Mouse (Mus musculus) heart, adult 2 months (tissue): ENCODE results near the gene Zfp109.
A peak's percentile ranks its signal among the peaks of the same experiment; 100 is the strongest.

ENCODE experiments used
- CTCF ChIP-seq: fragments of 200-600 bp; IDR thresholded peaks from 2 replicates; pipeline ENCODE4 v1.8.1; 2022; ENCODE audit warnings: antibody characterized with exemption, mild to moderate bottlenecking, moderate library complexity
- POLR2A ChIP-seq: fragments of 200-500 bp; IDR thresholded peaks from 2 replicates; pipeline ENCODE4 v1.6.1; 2011; ENCODE audit warnings: mild to moderate bottlenecking, low read depth, low read length, control low read depth; ENCODE audit not compliant: insufficient read depth

GRCm38 (mm10) chr7:24270288-24270672 is 32.9 kb upstream of the Zfp109 start, which contains the start of gene Zfp93:
- peak; percentile 83 for TF ChIP-seq POLR2A
- TF ChIP-seq CTCF = no peak
